Mouse (Mus musculus): ENCODE data around the gene Sema5a. TPM values are rescaled to one million over a fixed set of nuclear protein-coding genes. Genes with fewer than 3 reads are reported as not detected.

The Sema5a gene
- polyA plus RNA-seq, 1 experiment from 2014 or later, result 17.5 TPM

DNA sequence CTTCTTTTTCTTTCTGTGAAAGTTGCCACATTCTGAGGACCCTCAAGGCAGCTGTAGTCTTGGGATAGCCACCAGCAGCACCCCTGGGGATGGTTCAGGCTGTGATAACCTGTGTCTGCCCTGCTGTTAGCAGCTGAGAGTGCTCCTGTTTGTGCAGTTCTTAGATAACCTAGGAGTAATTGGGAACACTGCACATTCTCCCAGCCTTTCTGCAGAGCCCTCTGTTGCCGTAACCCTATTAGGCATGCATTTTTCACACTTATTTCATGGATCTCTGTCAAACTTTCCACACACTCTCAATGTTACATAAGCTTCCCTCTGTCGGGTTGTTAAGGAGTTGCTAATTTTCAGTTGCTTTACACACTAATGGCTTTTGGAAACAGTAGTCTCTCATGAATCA lies 34.0 kb downstream of the Sema5a start:
- Histone ChIP-seq H3K27ac (no peak overlapping the region), H3K9ac (no peak overlapping the region), H3K36me3 (no peaks in the 10 kb centered on the region), H3K4me2 (no peak overlapping the region), H3K27me3 (replicated peaks) (no peaks in the 10 kb centered on the region), H3K9me3 (no peaks in the 10 kb centered on the region), H3K4me1 (no peaks in the 10 kb centered on the region), H3K4me3 (replicated peaks) (no peak overlapping the region)
- ATAC-seq (ENCODE audit: insufficient read depth, low FRiP score, low read depth), result no peak
- 41% methylated on average over 2 of the region's 2 CpGs for WGBS

DNA sequence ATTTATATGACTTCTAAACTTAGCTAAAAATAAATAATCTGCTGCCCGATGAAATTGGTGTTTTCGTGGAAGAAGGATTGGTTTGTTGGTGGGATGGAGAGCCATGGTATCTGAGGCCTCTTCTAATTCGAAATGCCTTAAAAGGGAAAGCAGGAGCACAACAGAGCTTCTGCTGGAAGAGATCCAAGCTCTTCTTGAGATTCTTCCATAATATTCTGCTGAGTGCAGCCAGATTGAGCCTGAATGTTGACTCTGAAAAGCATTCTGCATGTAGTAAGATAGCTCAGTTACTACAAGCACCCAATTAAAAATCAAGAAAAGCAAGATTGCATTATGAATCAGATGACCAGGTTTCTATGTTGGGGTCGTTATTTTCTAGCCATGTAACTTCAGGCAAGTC lies 36.8 kb downstream of the Sema5a start:
- H3K9ac ChIP-seq, result no peak overlapping the region
- WGBS, result 43% methylated on average over 4 of the region's 4 CpGs
- H3K27me3 ChIP-seq (replicated peaks), result no peaks in the 10 kb centered on the region
- no peak for ATAC-seq (ENCODE audit: insufficient read depth, low FRiP score, low read depth)
- H3K4me2 ChIP-seq, result no peak overlapping the region
- no peaks in the 10 kb centered on the region for H3K4me1 ChIP-seq
- H3K4me3 ChIP-seq (replicated peaks), result no peak overlapping the region
- H3K27ac ChIP-seq, result peak overlapping the region; percentile 33
- no peaks in the 10 kb centered on the region for H3K9me3 ChIP-seq
- H3K36me3 ChIP-seq, result no peaks in the 10 kb centered on the region

DNA sequence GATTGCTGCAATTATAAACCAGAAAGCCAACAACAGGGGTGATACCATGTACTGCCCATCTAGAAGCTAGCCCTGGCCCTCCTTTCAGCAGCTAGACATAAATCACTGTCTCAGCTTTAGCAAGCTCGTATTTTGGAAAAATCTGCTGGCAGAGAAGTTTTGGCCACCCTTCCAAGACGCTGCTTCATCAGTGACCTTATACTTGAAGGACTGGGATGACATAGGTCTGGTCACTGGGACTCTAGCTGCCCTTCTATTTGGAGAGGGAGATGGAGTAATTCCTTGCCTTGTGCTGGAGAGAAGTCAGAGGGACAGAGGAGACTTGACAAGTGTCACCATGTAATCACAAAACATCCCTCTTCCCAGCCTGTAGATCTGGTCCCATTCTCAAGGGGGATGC lies 40.1 kb downstream of the Sema5a start:
- H3K27me3 ChIP-seq (replicated peaks), result no peaks in the 10 kb centered on the region

DNA sequence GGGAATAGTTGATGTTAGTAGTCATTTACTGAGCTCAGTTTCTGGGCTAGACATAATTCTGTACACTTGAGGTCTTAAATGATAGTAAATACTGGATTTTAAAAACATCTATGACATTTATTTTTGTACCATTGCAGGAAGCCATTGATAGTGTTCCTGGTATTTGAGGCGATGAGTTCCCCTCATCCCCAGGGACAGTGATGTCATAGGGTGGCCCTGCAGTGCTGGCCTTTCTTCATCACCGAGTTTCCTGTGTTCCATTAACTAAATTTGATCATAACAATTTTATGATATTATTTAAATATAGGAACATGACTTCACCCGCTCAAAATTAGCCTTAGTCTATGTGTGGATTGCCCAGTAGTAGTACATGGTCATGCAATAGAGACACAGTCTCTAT lies 41.7 kb downstream of the Sema5a start:
- Histone ChIP-seq H3K9ac (no peak overlapping the region), H3K4me2 (no peak overlapping the region), H3K27ac (no peak overlapping the region), H3K4me3 (replicated peaks) (no peak overlapping the region), H3K36me3 (no peaks in the 10 kb centered on the region), H3K27me3 (replicated peaks) (no peaks in the 10 kb centered on the region), H3K9me3 (no peaks in the 10 kb centered on the region), H3K4me1 (no peaks in the 10 kb centered on the region)
- ATAC-seq (ENCODE audit: insufficient read depth, low FRiP score, low read depth), result no peak
- 78% methylated on average over 3 of the region's 3 CpGs for WGBS

More for the DNA sequence above, 40.1 kb downstream of the Sema5a start:
- H3K36me3 ChIP-seq, result no peaks in the 10 kb centered on the region
- H3K4me3 ChIP-seq (replicated peaks), result no peak overlapping the region
- no peak for ATAC-seq (ENCODE audit: insufficient read depth, low FRiP score, low read depth)
- 54% methylated on average over 2 of the region's 2 CpGs for WGBS
- no peaks in the 10 kb centered on the region for H3K4me1 ChIP-seq
- H3K9me3 ChIP-seq, result no peaks in the 10 kb centered on the region
- no peak overlapping the region for H3K9ac ChIP-seq
- no peak overlapping the region for H3K4me2 ChIP-seq
- no peak overlapping the region for H3K27ac ChIP-seq

DNA sequence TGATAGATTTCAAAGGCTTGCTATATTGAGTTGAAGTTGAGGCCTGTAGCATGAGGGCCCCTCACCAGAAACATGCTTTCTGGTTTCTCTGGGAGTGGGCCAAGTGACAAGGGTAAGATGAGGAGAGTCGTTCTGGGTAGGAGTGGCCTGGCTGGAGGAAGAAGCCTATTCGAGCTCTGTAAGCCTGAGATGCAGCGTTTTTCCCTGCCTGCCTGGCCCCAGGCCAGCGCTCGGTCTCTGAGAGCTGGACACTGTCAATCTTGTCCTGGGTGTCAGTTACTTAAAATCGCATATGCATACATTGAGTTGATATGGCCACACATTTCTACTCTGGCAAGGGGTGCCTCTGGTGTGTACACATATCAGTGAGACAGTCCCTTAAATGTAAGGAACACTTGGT lies 43.9 kb downstream of the Sema5a start:
- H3K9ac ChIP-seq, result no peak overlapping the region
- peak; percentile 43; the same call in 1 of the 2 replicates for ATAC-seq (ENCODE audit: insufficient read depth, low FRiP score, low read depth)
- H3K4me2 ChIP-seq, result no peak overlapping the region
- peak overlapping the region; percentile 68 for H3K27ac ChIP-seq
- no peaks in the 10 kb centered on the region for H3K9me3 ChIP-seq
- H3K4me3 ChIP-seq (replicated peaks), result no peak overlapping the region
- no peaks in the 10 kb centered on the region for H3K4me1 ChIP-seq
- 26% methylated on average over 6 of the region's 6 CpGs for WGBS
- no peaks in the 10 kb centered on the region for H3K36me3 ChIP-seq
- no peaks in the 10 kb centered on the region for H3K27me3 ChIP-seq (replicated peaks)

DNA sequence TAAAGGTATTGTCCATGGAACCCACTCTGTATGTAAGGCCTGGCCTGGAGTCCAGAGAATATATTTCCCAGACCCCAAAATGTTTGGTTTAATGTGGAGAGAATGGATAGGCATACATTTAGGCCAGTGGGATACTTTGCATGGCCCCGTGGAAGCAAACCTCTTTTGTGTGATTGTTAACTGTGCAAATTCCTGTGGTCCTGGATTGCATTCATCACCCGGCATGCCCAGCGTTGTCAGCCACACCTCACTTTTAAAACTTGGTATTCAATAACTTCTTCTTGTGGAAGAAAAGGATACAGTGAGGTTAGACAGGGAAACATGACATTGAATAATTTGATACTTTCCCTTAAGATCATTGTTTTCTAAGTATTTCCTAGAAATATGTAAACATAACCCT lies 46.4 kb downstream of the Sema5a start:
- WGBS, result 58% methylated on average over 3 of the region's 3 CpGs
- Histone ChIP-seq H3K36me3 (no peaks in the 10 kb centered on the region), H3K9ac (no peak overlapping the region), H3K4me2 (no peak overlapping the region), H3K4me1 (no peaks in the 10 kb centered on the region), H3K27ac (no peak overlapping the region), H3K4me3 (replicated peaks) (no peak overlapping the region), H3K9me3 (no peaks in the 10 kb centered on the region), H3K27me3 (replicated peaks) (no peaks in the 10 kb centered on the region)
- ATAC-seq (ENCODE audit: insufficient read depth, low FRiP score, low read depth), result no peak

DNA sequence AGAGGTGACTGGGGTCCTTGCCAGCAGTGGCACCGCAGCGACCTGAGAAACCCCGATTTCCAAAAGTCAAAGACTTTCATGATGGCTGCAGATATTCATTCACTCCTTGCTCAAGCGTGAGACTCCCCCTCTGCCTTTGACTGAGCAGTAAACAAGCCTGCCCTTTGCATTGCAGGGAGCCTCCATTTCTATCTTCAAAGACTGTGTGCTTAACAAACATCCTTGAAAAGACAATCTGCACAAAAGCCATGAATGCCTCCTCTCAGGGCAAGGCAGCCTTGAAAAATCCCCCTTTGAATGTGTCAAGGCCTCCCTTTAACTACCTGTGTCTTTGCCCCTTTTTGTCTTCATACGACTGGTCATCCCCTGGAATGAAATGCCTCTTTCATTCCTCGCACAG lies 51.9 kb downstream of the Sema5a start:
- H3K4me3 ChIP-seq (replicated peaks), result no peak overlapping the region
- no peak overlapping the region for H3K9ac ChIP-seq
- H3K36me3 ChIP-seq, result no peaks in the 10 kb centered on the region
- H3K4me2 ChIP-seq, result no peak overlapping the region
- no peaks in the 10 kb centered on the region for H3K9me3 ChIP-seq
- H3K27ac ChIP-seq, result no peak overlapping the region
- H3K27me3 ChIP-seq (replicated peaks), result no peaks in the 10 kb centered on the region
- H3K4me1 ChIP-seq, result no peaks in the 10 kb centered on the region
- ATAC-seq (ENCODE audit: insufficient read depth, low FRiP score, low read depth), result no peak
- WGBS, result 59% methylated on average over 6 of the region's 6 CpGs

DNA sequence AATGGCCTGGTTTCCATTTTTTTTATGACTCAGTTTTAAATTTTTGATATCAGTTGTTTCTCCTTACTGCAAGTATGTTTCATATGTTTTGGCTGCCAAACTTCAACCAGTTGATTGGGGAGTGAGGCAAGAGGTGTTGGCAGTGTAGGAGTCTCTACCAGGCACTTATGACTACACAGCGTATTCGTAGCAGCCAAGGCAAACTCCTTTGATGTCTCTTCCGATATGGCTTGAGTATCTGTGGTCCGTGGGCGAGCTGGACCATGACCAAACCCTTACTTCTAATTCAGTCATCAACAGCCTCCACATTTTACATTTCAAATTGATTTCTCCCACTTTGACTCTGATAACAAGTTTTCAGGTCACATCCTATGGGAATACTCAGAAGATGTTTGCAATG lies 52.7 kb downstream of the Sema5a start:
- H3K36me3 ChIP-seq, result no peaks in the 10 kb centered on the region
- no peak overlapping the region for H3K4me3 ChIP-seq (replicated peaks)
- H3K4me2 ChIP-seq, result no peak overlapping the region
- no peaks in the 10 kb centered on the region for H3K27me3 ChIP-seq (replicated peaks)
- no peak overlapping the region for H3K9ac ChIP-seq
- no peaks in the 10 kb centered on the region for H3K9me3 ChIP-seq
- no peaks in the 10 kb centered on the region for H3K4me1 ChIP-seq
- ATAC-seq (ENCODE audit: insufficient read depth, low FRiP score, low read depth), result no peak
- no peak overlapping the region for H3K27ac ChIP-seq
- 81% methylated on average over 5 of the region's 5 CpGs for WGBS

DNA sequence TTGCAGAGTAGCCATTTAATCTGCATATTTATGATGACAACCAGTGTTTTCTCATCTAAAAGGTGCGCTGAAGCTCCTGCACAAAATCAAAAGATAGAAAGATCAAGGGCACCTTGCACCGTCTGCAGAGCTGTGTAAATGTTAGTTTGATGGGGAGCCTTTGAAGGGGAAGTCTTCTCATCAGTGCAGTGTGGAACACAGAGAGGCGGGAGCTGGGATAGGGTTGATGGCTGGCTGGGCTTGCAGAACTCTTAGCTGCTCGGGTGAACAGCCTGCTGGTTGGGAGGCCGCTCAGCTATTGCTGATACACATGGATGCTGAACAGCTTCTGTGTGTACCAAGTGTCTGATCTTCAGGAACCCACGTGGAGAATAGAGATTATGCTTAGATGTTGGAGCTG lies 53.9 kb downstream of the Sema5a start:
- WGBS, result 56% methylated on average over 6 of the region's 6 CpGs
- no peak overlapping the region for H3K9ac ChIP-seq
- no peaks in the 10 kb centered on the region for H3K27me3 ChIP-seq (replicated peaks)
- no peak overlapping the region for H3K4me2 ChIP-seq
- H3K27ac ChIP-seq, result no peak overlapping the region
- H3K9me3 ChIP-seq, result no peaks in the 10 kb centered on the region
- no peaks in the 10 kb centered on the region for H3K36me3 ChIP-seq
- H3K4me1 ChIP-seq, result no peaks in the 10 kb centered on the region
- no peak for ATAC-seq (ENCODE audit: insufficient read depth, low FRiP score, low read depth)
- H3K4me3 ChIP-seq (replicated peaks), result no peak overlapping the region

DNA sequence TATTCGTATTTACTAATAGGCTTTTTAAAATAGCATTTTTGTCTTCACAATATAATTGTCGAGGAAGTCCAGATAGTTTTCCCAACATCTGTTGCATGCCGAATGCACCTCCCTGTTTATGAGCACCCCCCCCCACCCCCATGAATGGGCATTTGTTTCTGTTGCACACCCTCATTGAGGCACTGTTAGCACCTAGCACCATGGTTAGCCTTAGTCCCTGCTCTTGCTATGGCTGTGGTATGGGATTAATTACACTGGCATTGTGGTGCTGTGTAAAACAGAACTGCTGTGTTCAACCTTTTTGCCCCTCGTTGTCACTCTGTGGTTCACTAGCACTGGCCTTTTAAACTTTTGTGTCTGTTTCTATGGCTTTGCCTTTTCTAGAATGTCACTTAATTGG lies 56.4 kb downstream of the Sema5a start:
- H3K9ac ChIP-seq, result no peak overlapping the region
- H3K27ac ChIP-seq, result no peak overlapping the region
- H3K9me3 ChIP-seq, result no peaks in the 10 kb centered on the region
- no peaks in the 10 kb centered on the region for H3K4me1 ChIP-seq
- ATAC-seq (ENCODE audit: insufficient read depth, low FRiP score, low read depth), result no peak
- no peak overlapping the region for H3K4me2 ChIP-seq
- no peaks in the 10 kb centered on the region for H3K27me3 ChIP-seq (replicated peaks)
- no peak overlapping the region for H3K4me3 ChIP-seq (replicated peaks)
- H3K36me3 ChIP-seq, result no peaks in the 10 kb centered on the region
- WGBS, result 90% methylated on average over 4 of the region's 4 CpGs

DNA sequence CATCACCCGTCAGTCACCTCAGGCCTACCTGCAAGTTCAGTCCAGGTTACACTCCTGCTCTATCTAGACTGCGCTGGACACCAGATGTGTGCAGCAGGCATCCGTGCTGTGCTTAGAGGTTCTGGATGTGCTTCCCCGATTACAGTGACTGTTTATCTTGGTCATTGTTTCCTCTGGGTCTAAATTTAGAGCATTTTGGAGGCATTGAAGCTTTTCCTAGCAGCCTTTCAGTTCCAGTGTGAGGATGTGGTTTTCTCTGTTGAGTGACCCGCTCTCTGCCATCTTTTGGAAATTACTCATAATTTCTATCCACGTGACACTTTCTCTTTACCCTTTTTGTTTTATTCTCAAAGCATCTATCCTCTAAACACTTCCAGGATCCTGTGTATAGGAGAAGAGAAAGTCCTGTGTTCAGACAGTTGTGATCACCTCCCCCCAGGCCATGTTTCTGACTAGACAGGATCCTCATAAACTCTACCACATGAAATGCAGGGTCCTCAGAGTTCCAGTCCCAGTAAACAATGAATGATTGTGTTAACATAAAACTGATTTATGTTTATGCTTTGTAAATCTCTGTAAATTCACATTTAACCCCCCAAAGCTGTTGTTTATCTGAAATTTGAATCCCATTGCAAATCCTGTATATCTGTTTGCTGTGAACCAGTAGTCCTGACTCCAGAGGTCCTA lies 62.1 kb downstream of the Sema5a start:
- Histone ChIP-seq H3K9me3 (no peaks in the 10 kb centered on the region), H3K27me3 (replicated peaks) (no peaks in the 10 kb centered on the region), H3K9ac (no peak overlapping the region), H3K4me3 (replicated peaks) (no peak overlapping the region), H3K27ac (peak overlapping the region; percentile 16; the same call in 1 of the 2 replicates), H3K36me3 (no peaks in the 10 kb centered on the region), H3K4me2 (no peak overlapping the region), H3K4me1 (no peaks in the 10 kb centered on the region; the same call in 1 of the 2 replicates)
- 54% methylated on average over 6 of the region's 6 CpGs for WGBS
- ATAC-seq (ENCODE audit: insufficient read depth, low FRiP score, low read depth), result no peak; the same call in 1 of the 2 replicates

DNA sequence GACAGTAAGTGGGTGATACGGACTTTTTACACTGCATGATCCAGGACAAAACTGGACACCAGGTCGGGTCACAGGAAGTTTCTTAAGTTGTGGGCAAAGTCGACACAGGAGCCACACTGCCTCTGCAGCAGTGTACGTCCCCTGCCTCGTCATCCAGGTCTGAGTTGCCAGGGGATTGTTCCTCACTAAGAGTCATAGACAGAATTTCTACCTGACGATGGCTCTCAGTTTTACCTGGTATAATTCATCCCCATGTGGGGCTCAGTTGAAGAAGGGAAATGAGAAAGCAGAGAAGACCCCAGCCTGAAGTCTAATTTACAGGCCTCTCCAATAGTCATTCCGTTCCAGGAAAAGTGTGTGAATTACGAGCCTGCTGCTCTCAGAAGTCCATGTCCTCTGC lies 66.2 kb downstream of the Sema5a start:
- no peak overlapping the region for H3K9ac ChIP-seq
- H3K27ac ChIP-seq, result no peak overlapping the region
- ATAC-seq (ENCODE audit: insufficient read depth, low FRiP score, low read depth), result no peak
- no peak overlapping the region for H3K4me3 ChIP-seq (replicated peaks)
- H3K4me2 ChIP-seq, result no peak overlapping the region
- H3K36me3 ChIP-seq, result no peaks in the 10 kb centered on the region
- 79% methylated on average over 8 of the region's 8 CpGs for WGBS
- no peaks in the 10 kb centered on the region; the same call in 1 of the 2 replicates for H3K4me1 ChIP-seq
- H3K9me3 ChIP-seq, result no peaks in the 10 kb centered on the region
- no peaks in the 10 kb centered on the region for H3K27me3 ChIP-seq (replicated peaks)

DNA sequence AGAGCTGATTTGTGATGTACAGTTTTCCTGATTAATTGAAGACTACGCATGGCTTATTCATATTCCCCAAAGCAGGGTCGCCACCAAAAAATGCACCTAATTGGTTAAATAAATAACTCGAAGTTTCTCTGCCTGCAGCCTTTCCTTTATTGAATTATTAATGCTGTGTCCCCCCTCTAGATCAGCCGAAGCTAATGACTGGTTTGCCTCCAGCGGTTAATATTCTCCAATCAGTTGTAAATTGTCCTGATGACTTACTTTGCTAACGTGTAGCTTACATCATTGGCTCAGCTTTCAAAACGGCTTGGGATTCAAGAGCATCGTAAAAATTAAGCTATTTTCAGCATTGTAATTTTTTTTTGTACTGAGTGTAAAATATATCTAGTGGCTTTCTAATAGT lies 66.7 kb downstream of the Sema5a start:
- ATAC-seq (ENCODE audit: insufficient read depth, low FRiP score, low read depth), result no peak
- Histone ChIP-seq H3K4me1 (no peaks in the 10 kb centered on the region; the same call in 1 of the 2 replicates), H3K27me3 (replicated peaks) (no peaks in the 10 kb centered on the region), H3K36me3 (no peaks in the 10 kb centered on the region), H3K4me2 (no peak overlapping the region), H3K9me3 (no peaks in the 10 kb centered on the region), H3K9ac (no peak overlapping the region), H3K27ac (no peak overlapping the region), H3K4me3 (replicated peaks) (no peak overlapping the region)
- WGBS, result 68% methylated on average over 8 of the region's 8 CpGs
